Mouse (Mus musculus): ENCODE data around the gene Col19a1. TPM values are rescaled to one million over a fixed set of nuclear protein-coding genes. Genes with fewer than 3 reads are reported as not detected.

The Col19a1 gene
- polyA plus RNA-seq, 1 experiment = not detected

- no peak for TF ChIP-seq GATA1 (IDR thresholded peaks at IDR 0.05; ENCODE audit: low read length)
Measured at GRCm38 (mm10) chr1:24294979-24295942, 292.0 kb downstream of the Col19a1 start.

DNA sequence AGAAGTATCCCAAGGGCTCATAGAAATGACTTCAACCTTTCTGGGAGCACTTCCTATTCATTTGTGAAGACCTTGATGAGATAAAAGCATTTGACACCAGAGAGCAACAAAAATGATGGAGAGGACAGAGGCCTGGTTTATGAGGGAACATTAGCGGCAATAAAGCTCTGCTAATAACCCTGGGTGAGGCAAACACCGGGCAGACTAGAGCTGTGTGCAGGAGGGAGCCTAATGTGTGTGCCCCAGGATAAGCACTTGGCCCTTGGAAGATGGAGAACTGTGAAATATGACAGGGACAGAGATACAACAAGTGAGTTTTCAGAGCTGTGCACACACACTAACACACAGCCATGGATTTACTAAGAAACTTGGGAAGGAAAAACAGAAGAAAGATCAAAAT, 294.8 kb downstream of the Col19a1 start:
- no peak for TF ChIP-seq GATA1 (IDR thresholded peaks at IDR 0.05; ENCODE audit: low read length)

DNA sequence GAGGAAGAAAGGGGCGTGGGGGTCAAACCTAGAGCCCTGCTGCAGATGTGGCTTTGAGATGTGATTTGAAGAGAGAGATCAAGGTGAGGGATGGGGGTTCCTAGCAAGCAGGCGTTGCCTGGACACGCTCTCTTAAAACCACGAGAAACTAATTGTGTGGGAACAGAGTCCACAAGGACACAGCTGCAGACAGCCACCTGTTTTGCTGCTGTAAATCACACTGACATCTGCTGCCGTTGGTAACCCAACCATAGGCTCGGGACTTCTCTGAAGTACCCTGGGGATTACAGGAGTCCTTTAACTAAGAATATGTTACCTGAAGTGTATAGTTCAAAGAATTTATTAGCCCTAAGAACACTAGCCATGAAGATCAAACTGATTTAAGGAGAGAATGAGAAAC, 300.9 kb downstream of the Col19a1 start:
- TF ChIP-seq GATA1 (IDR thresholded peaks at IDR 0.05; ENCODE audit: low read length) = no peak

- no peak for TF ChIP-seq GATA1 (IDR thresholded peaks at IDR 0.05; ENCODE audit: low read length)
Measured at GRCm38 (mm10) chr1:24267022-24267421, 320.2 kb downstream of the Col19a1 start.

GRCm38 (mm10) chr1:24261181-24261580, 326.1 kb downstream of the Col19a1 start:
- no peak for TF ChIP-seq GATA1 (IDR thresholded peaks at IDR 0.05; ENCODE audit: low read length)

GRCm38 (mm10) chr1:24259419-24259818, 327.9 kb downstream of the Col19a1 start:
- TF ChIP-seq GATA1 (IDR thresholded peaks at IDR 0.05; ENCODE audit: low read length) = no peak

DNA sequence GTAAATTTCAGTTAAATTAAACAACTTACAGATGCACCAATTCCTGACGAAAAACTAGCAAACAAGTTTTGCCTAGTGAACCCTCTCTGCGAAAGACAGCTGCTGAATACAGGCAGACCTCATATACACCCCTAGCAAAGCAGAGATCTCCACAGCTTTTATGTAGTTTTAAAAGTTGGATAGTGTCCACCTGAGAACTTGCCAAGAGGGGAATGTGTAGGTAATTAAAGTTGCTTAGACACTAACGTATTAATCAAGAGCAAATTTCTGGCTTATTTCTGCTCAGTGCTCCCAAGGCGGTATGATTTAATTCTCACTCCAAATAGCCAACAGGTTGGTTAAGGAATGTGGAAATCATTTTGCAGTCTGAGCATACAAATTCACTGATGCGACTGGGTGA, 329.3 kb downstream of the Col19a1 start:
- no peak for TF ChIP-seq GATA1 (IDR thresholded peaks at IDR 0.05; ENCODE audit: low read length)

- no peak for TF ChIP-seq GATA1 (IDR thresholded peaks at IDR 0.05; ENCODE audit: low read length)
Measured at GRCm38 (mm10) chr1:24249105-24249664, 338.1 kb downstream of the Col19a1 start.

DNA sequence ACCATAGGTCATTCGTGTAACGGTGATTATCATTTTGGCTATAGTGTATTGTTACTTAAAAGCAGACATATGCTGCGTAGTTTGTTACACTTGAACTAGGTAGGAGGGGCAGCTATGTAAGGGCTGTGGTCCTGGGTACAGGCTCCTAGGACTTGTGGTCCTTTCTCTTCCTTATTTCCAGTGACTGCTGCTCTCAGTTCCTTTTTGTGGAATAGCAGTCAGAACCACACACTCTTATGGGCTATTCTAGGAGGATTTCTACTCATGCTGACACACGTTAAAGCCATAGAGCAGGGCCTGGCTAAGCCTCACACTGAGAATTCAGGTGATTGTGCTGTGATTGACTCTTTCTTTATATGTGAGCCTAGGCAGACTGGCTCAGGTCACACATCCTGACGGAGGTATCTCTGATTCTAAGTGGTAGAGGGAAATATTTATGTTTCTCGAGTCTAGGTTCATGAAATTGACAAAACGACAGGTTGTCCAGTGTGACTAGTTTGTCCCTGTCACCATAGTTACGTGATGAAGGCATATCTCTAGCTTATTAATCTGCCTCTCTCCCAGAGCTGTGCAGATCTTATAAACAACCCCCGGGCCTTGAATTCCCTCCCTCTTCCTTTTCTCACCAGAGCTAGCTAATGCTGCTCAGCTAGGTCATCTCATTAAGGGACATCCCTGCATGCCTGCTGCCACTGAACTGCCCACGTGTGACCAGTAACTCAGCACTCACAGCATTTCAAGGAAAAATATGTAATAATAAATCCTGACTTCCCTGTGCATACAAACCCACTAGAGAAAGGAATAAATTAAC, 338.8 kb downstream of the Col19a1 start:
- no peak for TF ChIP-seq GATA1 (IDR thresholded peaks at IDR 0.05; ENCODE audit: low read length)

DNA sequence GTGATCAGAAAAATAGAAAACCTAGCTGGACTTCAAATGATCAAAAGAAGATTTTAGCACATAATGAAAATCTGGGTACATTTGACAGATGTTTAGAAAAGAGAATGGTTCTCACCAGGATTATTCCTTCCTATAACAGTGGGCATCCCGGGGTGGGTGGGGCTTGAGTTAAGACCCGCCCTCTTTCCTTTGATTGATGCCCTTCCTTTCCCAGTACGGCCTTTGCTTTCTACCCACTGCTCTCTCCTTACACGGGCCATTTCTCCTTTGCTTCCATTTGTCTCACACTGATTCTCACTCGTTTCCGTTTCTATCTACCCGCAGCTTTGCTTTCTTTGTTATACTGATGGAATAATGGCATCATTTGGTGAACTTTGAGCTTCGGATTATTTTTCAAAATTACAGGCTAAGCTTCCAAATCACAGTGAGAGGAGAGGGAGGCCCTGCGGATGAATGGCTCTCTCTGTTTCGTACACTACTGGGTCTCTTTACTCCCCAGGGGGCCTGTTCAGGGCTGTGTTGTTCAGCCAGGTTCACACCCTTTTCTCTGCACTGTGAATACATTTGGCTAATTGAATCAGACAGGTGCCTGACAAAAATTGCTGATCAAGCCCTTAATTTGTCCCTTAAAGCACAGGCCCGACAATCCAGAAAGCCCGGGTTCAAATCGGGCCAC, 341.4 kb downstream of the Col19a1 start:
- TF ChIP-seq GATA1 (IDR thresholded peaks at IDR 0.05; ENCODE audit: low read length) = no peak

DNA sequence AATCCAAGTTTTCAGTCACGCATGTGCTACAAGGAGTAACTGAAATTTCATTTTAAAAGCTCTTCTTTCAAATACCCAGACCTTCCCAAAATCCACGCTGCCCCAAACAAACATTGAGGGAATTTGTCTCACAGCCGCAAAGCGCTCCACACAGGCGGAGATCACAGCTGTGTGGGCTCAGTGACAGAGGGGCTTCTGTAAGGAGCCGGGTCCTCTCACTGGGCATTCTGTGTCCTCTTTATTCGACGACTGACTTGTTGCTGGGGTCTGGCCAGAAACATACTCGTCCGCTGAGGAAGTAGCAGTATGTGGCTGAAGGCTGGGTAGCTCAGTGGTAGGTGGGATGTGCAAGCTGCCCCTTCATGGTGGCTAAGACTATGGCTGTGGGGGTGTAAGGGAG, 342.3 kb downstream of the Col19a1 start:
- TF ChIP-seq GATA1 (IDR thresholded peaks at IDR 0.05; ENCODE audit: low read length) = no peak

DNA sequence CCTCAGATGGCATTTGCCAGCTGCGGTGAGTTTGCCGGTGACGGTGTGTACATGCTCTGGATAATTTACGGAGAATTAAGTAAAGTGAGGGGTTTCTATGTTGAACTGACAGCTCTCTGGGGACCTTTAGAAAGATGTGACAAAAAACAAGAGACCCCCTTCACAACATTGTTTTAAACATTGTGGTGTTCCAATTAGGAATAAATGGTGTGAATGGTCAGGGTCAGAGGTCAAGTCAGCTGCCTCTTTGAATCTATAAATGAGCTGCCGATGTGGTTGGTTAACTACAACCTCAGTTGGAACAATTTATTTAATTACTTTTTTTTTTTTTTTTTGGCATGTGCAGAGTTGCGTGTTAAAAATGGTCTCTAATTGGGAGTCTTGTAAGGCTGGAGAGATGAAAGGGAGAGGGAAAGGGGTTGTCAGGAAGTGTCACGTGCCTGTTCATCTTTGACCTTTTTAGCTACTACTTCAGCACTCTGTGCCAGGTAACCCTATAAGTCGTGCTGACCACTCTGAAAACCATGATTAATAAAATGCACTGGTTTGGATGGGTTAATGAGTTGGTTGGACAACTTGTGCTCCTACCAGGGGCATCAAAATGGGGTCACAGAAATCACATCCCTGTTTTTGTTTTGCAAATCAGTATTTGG, 347.1 kb downstream of the Col19a1 start:
- TF ChIP-seq GATA1 (IDR thresholded peaks at IDR 0.05; ENCODE audit: low read length) = no peak

DNA sequence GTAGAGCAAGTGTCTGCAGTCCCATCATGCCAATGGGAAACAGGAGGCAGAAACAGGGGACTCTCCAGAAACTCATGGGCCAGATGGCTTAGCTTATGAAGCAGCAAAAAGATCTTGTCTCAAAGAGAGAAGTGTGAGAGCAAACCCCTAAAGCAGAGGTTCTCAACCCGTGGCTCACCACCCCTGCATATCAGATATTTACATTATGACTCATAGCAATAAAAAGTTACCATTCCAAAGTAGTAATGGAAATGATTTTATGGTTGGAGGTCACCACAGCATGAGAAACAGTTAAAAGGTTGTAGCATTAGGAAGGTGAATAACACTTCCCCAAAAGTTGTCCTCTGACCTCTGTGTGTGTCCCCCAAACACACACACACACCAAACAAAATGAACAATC, 350.9 kb downstream of the Col19a1 start:
- no peak for TF ChIP-seq GATA1 (IDR thresholded peaks at IDR 0.05; ENCODE audit: low read length)

- TF ChIP-seq GATA1 (IDR thresholded peaks at IDR 0.05; ENCODE audit: low read length) = no peak
Measured at GRCm38 (mm10) chr1:24231504-24232270, 355.6 kb downstream of the Col19a1 start.

Measured in G1E-ER4 (cell line).